Mouse (Mus musculus): ENCODE measurements around the gene Slfn8.

GRCm38 (mm10) chr11:83060412-83061020 lies 39.9 kb upstream of the Slfn8 start:
- no peak for TF ChIP-seq CTCF (IDR thresholded peaks at IDR 0.05; ENCODE audit: borderline replicate concordance, insufficient read depth, low read length)
- no peak for TF ChIP-seq POLR2A (IDR thresholded peaks at IDR 0.05; ENCODE audit: low read depth, low read length)

All from embryonic fibroblast, embryonic 13.5 days (primary cell).